Mouse (Mus musculus) C3H10T1/2 (cell line): ENCODE data around the gene Gipr. TPM values are rescaled to one million over a fixed set of nuclear protein-coding genes. Genes with fewer than 3 reads are reported as not detected.

Experiments
- polyA plus RNA-seq, 2 experiments: library from polyadenylated mRNA; unstranded; fragments of >200 nt; fragmentation: generic; extraction: Trizol; gene quantifications; one replicate each; pipeline ENCODE4 v1.2.1; 2012; ENCODE audit warnings: missing spikeins in 2 of 2

Gene Gipr
- under 1 TPM; 0.02 to 0.15 TPM for polyA plus RNA-seq

DNA sequence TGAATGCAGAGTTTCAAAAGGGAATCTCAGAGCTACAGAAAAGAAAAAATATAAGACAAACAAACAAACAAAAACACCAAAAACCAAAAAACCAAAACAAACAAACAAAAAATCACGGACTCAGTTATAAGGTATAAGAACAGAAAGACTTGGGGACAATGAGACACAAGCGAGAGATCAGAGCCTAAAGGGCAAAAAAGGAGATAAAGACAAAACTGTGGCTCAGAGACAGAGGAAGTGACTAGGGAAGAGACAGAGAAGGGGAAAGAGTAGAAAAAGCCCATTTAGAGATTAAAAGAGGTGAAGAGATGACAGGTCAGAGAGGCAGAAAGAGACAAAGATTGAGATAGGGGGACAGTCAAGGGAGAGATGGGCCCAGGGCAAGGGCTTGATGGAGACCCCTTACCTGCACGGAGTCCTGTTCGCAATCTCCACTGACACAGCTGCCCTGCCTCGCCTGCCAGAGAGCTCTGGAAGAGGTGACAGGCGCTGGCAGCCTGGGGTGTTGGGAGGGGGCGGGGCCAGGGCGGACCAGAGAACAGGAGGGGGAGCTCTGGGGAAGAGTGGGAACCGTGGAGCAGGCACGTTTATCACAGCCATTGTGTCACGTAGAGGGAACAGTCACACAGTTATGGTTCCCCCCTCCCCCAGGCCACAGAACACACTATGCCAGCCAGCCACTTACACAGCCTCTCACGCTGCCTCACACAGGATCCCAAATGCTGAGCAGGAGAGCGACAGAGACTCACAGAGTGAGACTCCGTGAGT is at the start of gene Gipr:
Gene Gipr (minus strand): TSS at position 472 of the 768 bp plus-strand sequence.

DNA sequence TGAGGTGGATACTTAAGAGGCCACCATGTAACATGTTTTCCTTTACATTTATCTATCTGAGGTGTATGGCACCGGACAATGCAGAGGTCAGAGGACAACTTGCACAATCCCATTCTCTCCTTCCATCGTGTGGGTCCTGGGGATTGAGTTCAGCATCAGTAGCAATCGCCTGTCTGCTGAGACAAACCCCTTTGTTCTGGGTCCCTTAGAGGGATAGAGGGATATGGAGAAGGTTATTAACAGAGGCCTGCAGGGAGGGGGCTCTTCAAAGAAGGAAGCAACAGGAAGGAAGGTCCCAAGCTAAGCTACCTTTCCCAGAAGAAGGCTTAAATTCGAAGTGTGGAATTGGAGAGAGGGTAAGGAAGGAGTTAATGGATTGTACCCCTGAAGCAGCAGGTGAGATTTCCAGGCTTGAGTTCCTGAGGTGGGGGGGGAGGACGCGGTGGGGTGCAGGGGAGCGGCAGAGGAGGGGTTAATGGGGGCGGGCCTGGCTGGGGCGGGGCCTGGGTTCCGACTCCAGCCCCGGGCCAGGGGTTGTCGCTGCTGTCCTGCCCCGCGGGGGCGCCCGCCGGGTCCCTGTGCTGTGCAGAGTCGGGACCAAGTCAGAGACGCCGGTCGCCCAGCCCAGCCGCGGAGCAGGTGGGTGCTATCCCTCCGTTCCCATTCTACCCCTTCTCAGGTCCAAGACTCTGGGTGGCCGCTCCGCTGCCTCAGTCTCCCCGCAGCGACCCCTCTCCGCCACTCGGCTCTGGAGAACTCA is 46.2 kb upstream of the Gipr start, which contains the start of gene Gpr4:
Gene Gpr4 (plus strand): TSS at position 543 of the 760 bp plus-strand sequence.

DNA sequence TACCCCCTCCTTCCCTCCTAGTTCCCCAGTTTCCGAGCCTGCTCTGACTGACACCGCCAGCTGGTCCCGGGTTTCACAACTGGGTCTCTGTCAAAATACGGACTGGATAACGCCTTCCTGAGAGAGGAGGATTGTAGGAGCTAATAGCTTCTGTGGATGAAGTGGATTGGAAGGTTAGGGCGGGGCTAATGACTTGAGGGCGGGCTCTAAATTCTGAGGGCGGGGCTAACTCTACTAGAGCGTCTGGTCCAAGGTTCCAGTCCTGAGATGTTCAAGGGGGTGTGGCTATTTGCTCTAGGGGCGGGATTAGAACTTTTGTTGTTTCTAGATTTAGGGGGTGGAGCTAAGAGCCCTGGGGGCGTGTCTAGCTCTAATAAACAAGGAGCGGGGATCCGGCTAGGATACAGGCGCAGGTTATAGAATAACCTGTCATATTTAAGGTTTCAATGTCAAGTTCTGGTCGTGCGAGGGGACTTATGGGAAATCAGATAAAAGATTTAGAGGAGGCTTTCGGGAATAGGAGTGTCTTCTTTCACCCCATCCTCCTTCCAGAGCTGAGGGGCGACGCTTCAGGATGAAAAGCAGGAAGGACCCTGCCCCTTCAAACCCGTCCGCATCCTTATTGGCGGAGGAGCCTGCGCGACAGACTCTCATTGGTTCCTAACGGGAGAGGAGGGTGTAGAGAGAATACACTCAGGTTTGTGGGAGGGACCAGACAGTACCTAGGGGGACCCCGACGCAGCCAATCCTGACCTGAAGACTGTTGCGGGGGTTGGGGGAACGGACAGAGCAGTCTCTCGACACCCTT is 10.0 kb upstream of the Gipr start, which contains the start of gene Eml2:
Gene Eml2 (plus strand): TSS at position 714 of the 808 bp plus-strand sequence.

DNA sequence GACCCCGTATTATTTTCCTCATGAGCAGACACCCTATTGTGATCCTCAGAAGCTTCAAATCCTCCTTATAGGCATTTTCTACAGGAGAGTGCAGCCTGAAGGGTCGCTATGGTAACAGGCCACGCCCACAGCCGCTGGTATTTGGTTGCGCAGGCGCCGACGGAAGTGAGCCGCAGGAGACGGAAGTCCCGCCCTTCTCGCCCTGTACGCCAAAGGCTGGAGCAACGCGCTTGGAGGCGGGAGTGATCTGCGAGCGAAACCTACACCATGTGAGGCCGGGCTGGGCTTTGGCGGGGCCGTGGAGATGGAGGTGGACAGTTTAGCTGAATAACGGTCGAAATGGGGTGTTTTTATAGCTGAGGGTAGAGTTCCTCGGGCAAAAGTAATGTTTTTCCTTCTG is 16.3 kb downstream of the Gipr start, which contains the start of gene Snrpd2:
Gene Snrpd2 (plus strand): TSS at position 97 of the 400 bp plus-strand sequence.

DNA sequence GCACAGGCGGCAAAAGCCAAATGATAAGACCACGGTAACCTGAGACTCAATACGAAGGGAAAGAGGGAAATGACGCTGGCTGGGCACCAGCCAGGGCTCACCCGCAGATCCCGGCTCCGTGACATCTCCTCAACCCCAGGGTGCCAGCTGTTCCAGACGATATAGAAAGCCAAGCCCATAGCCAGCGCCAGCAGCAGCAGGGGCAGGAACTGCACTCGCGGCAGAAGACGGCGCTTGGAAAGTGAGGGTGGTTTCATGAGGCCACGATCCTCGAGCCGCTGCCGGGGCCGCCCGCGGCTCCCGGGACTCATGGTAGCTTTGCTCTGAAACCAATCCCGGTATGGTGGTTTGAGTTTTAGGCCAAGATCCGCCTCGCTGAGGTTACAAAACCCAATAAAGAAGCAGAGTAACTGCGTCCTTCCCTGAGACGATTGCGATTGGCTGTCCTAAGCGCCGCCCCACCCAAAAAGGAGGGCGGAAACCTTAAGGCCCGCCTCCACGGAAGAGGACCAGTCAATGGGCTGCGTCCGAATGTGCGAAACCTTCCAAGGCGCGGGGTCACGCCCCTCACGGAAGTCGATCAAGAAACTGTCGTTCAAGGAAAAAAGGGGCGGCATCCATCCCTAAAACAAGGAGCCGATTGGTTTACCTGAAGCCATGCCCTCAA is 16.9 kb downstream of the Gipr start, which contains the start of gene Qpctl:
Gene Qpctl (minus strand): TSS at position 417 of the 667 bp plus-strand sequence.

DNA sequence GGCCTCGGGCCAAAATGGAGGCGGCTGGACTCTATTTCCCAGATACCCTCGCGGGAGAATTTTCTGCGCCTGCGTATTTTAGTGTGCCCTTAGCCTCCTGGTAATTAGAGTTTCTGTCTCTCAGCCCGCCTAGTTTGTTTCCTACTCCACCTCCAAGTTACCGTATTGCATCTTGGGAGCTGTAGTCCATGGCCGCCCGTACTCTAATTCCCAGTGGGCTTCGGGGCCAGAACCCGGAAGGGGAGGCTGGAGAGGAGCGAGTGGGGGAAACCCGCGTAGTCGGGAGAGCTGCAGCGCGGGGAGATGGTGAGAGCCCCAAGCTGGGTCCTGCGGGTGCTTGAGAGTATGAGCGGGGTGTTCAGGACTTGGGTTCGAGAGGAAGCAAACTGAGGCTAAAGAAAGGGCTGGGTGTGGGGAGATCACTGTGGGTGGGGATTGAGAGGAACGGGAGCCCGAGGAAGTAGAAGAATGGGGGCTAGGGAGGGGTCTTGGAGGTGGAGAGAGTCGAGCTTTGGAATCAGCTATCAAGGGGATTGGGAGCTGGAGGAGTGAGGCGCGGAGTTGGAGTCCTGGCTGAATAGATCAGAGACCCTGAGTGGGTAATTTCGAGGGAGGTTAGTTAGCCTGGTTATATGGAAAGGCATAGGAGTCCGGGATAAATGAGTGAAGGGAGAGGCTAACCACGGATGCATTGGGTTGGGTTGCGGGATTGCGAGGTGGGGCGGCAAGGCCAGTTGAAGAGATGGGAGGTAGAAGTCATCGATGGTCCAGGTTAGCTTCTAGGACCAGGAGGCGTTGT is 46.1 kb downstream of the Gipr start, which contains the start of gene Fbxo46:
Gene Fbxo46 (plus strand): TSS at position 229 of the 799 bp plus-strand sequence.

DNA sequence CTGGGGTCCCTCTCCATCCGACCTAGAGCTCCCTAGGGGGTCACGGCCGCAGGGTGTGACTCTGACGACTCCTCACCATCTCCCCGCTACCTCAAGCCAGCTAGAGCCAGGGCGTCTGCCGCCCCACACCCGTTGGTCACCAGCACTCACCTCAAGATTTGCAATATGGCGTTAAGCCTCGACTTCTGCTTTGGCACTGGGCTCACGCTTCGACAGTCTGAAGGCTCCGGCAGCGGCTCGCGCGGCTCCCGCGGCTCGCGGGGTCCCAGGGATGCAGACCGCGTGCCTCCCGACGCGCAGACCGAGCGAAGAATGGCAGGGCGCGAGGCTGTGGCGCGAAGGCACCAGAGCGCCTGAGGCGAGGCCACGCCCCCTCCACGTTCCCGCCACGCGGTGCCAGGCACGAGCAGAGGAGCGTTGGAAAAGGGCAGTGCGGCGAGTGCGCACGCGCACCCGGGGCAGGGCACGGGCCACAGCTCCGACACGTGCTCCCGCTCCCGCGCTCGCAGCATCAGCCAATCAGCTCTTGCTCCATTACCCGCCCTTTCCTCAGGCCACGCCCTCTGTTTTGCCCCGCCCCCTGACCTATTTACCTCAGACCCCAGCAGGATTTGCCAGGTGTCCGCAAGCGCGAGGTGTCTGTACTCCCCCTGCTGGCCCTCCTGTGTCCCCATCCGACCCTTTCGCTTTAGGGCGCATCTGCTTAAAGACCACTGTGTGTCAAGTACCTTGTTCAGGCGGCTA is 47.7 kb downstream of the Gipr start, which contains the start of gene Gm4969:
Gene Gm4969 (minus strand): TSS at position 341 of the 744 bp plus-strand sequence.

Other genes starting within 250 kb of the Gipr start
- under 1 TPM; 0.04 to 0.15 TPM for gene Nova2, start 240.2 kb downstream of the Gipr start, polyA plus RNA-seq
- gene Nanos2, start 178.7 kb downstream of the Gipr start, polyA plus RNA-seq = not detected
- 10 to 100 TPM; 12.3 to 25.1 TPM for gene Mypop, start 174.9 kb downstream of the Gipr start, polyA plus RNA-seq
- 10 to 100 TPM; 40.5 to 48.4 TPM for gene Irf2bp1, start 162.1 kb downstream of the Gipr start, polyA plus RNA-seq
- gene Foxa3, start 142.6 kb downstream of the Gipr start, polyA plus RNA-seq = under 1 TPM; 0.04 to 0.06 TPM
- 100 to 1,000 TPM in 1 of 2 experiments, 10 to 100 TPM in 1; 85.0 to 109 TPM for gene Sympk, start 141.8 kb downstream of the Gipr start, polyA plus RNA-seq
- under 1 TPM; 0.08 to 0.26 TPM for gene Rsph6a, start 111.4 kb downstream of the Gipr start, polyA plus RNA-seq
- 10 to 100 TPM; 39.5 to 50.7 TPM for gene Dmwd, start 89.9 kb downstream of the Gipr start, polyA plus RNA-seq
- gene Dmpk, start 82.3 kb downstream of the Gipr start, polyA plus RNA-seq = 10 to 100 TPM; 23.1 to 40.3 TPM
- 10 to 100 TPM in 1 of 2 experiments, 1 to 10 TPM in 1; 3.1 to 18.0 TPM for gene Six5, start 71.5 kb downstream of the Gipr start, polyA plus RNA-seq
- not detected for gene Gm4969, start 47.8 kb downstream of the Gipr start, polyA plus RNA-seq
- gene Fbxo46, start 46.3 kb downstream of the Gipr start, polyA plus RNA-seq = 1 to 10 TPM; 3.9 to 9.2 TPM
- gene Qpctl, start 16.8 kb downstream of the Gipr start, polyA plus RNA-seq = 1 to 10 TPM; 4.7 to 6.0 TPM
- 100 to 1,000 TPM; 214 to 583 TPM for gene Snrpd2, start 16.4 kb downstream of the Gipr start, polyA plus RNA-seq
- gene Eml2, start 10.3 kb upstream of the Gipr start, polyA plus RNA-seq = under 1 TPM in 1 of 2 experiments, not detected in 1; 0.02 TPM
- under 1 TPM; 0.05 to 0.14 TPM for gene Gpr4, start 46.4 kb upstream of the Gipr start, polyA plus RNA-seq
- 10 to 100 TPM; 22.3 to 24.0 TPM for gene Opa3, start 62.2 kb upstream of the Gipr start, polyA plus RNA-seq
- 10 to 100 TPM; 30.1 to 39.1 TPM for gene Vasp, start 105.7 kb upstream of the Gipr start, polyA plus RNA-seq
- gene Ppm1n, start 113.9 kb upstream of the Gipr start, polyA plus RNA-seq = not detected
- gene Rtn2, start 116.5 kb upstream of the Gipr start, polyA plus RNA-seq = 1 to 10 TPM in 1 of 2 experiments, under 1 TPM in 1; 0.91 to 1.1 TPM
- 1 to 10 TPM in 1 of 2 experiments, under 1 TPM in 1; 0.29 to 1.1 TPM for gene Fosb, start 143.9 kb upstream of the Gipr start, polyA plus RNA-seq
- gene Ercc1, start 178.7 kb upstream of the Gipr start, polyA plus RNA-seq = 100 to 1,000 TPM in 1 of 2 experiments, 10 to 100 TPM in 1; 85.1 to 272 TPM
- gene Cd3eap, start 193.4 kb upstream of the Gipr start, polyA plus RNA-seq = 10 to 100 TPM in 1 of 2 experiments, 1 to 10 TPM in 1; 9.0 to 24.5 TPM
- 1 to 10 TPM; 7.3 to 7.9 TPM for gene Ppp1r13l, start 193.6 kb upstream of the Gipr start, polyA plus RNA-seq
- gene Ercc2, start 215.9 kb upstream of the Gipr start, polyA plus RNA-seq = 10 to 100 TPM in 1 of 2 experiments, 1 to 10 TPM in 1; 6.7 to 12.5 TPM
- gene Klc3, start 238.0 kb upstream of the Gipr start, polyA plus RNA-seq = 1 to 10 TPM in 1 of 2 experiments, under 1 TPM in 1; 0.61 to 2.7 TPM
- gene Ckm, start 238.6 kb upstream of the Gipr start, polyA plus RNA-seq = under 1 TPM in 1 of 2 experiments, not detected in 1; 0.05 TPM